Mouse (Mus musculus) urinary bladder, postnatal 25 days (tissue): ENCODE results near the gene Armc10.
"Not testable (repeated sequence)": the region's sequence is repeated elsewhere in the genome, so short reads cannot be mapped to it uniquely, and the experiment has no call there.

Source experiments
- DNase-seq: peaks from one replicate; pipeline ENCODE4 v3.0.0; 2022; ENCODE audit warnings: low spot score

Armc10 gene

DNA sequence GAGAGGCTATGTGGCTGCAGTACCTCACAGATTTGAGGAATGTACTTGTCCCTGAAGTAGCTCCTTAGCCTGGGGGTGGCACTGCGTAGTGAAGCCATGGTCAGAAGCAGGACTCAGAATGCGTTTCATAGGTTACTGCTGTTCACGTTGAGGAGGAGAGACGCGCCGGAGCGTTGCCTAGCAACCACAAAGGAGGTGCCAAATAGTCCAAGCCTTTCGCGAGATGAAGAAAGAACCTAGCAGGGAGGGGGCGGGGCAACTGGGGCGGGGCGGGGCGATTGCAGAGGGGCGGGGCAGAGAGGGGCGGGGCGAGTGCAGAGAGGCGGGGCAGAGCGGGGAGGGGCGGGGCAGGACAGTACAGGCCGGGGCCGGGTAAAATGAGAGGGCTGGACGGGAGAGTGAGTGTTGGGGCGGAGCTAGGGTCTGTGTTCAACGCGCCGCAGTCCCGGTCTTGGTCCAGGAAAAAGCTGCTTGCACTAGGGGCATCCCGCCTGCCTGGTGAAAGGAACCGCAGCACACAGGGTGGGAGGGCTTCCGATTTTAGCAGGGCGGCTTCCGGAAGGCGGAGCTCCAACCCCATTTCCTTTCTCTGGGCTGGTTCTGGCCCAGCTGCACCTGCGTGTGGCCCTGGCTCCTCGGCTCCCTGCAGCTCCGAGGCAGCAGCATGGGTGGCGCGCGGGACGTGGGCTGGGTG lies at the start of gene Armc10, which contains the start of gene Fbxl13:
Gene Armc10 (plus strand): TSS at position 375 of the 694 bp plus-strand sequence.
Gene Fbxl13 (minus strand): TSS at position 196 of the 694 bp plus-strand sequence.
- DNase-seq, result peak; percentile 71

DNA sequence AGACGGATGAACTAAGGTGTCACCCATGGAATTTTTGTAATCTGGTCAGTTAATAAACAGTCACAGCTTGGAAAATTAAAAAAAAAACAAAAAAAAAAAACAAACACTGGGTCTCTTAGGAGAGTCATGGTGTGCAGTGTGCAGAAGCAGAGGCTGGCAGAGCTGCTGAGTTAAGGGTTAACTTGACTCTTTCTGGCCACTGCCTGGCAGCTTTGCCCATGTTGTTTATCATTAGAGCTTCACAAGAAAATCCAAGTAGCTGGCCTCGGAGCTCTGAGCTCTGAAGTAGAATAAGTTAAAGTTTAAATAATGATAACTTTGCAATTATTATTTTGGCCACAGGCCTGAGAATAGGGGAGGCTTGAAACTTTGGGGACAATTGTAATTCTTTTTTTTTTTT lies 46.1 kb upstream of the Armc10 start:
- DNase-seq, result not testable (repeated sequence)

DNA sequence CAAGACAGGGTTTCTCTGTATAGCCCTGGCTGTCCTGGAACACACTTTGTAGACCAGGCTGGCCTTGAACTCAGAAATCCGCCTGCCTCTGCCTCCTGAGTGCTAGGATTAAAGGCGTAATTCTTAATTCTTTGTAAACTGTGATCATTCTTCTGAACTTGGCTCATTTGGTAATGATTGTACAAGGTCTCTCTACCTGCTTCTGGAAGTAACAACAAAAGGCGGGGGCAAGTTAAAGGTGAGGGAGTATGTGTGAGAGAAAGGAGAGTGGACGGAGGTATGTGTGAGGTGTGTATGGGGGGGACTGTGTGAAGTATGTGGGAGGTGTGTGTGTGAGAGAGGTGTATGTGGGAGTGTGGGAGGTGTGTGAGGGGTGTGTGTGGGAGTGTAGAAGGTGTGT lies 45.7 kb upstream of the Armc10 start:
- DNase-seq, result no peak

DNA sequence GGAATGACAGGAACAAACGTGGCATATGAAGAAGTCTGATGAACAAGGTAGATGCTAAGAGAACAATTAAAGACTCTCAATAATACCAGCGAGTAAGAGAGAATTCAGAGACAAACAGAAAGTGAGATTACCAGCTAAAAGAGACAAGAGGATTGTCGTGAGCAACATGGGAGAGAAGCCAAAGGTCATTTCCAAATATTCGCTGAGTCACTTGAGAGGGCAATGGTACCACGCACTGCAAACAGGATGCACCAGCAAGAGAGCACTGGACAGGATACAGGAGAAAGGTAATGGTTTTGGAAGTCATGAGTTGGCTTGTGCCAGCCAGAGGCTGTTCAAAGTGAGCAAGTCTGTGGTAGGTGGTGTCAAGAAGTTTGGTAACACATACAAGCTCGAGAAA lies 39.7 kb upstream of the Armc10 start:
- DNase-seq, result no peak

DNA sequence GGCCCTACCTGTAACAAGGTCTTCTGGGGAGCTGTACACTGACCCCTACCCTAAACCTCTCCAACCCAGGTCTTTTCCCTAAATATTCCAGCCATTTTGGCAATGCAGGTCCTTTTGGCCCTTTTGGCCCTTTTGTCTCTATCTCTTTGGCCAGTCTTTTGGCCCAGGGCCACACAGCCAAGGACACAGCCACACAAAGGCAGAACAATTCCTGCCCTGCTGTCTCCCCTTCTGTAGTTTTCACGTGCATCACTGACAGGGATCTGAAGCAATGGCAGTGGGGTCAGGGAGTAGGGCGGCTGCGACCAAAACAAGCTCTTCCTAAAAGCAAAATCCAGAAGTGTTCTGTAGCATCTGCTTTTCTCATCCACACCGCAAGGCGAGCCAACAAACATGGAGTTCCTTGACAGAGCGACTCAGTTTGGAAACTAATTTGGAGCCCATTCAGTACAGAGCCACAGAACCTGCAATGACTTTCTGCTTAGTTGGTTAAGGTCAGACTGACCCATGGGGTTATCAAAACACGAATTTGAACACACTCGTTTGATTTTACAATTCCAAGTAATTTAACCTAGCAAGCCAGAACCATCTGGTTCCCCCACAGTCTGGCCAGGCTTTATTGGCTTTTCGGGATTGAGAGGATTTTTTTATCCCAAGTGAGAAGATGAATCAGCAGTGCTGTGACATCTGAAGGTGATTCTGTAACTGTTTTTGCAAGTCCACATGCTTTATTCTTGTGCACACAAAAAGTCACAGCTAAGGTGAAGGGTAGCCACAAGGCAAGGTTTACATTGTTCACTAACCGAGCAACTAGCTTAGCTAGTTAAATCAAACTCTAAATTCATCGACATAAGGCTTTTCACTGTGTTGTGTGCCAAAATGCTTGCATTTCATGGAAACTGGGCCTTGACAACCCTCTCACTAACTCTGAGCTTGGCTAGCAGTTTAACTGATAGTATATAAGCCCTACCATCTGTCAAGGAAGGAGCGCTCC lies 37.0 kb upstream of the Armc10 start:
- no peak for DNase-seq

DNA sequence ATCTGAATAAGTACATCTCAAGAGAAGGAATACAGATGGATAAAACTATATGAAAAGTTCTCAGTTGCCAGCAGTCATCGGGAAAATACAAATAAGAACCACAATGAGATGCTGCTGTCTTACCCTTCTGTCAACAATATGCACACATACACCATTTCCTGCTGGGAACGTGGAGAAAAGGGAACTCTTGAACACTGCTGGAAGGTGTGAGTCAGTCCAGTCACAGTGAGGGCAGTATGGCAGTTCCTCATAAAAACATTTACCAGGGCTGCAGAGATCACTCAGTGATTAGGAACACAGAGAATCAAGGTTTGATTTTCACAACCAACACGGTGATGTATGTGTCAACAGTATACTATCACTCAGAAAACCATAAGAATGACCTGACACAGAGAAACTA lies 34.6 kb upstream of the Armc10 start:
- no peak for DNase-seq

DNA sequence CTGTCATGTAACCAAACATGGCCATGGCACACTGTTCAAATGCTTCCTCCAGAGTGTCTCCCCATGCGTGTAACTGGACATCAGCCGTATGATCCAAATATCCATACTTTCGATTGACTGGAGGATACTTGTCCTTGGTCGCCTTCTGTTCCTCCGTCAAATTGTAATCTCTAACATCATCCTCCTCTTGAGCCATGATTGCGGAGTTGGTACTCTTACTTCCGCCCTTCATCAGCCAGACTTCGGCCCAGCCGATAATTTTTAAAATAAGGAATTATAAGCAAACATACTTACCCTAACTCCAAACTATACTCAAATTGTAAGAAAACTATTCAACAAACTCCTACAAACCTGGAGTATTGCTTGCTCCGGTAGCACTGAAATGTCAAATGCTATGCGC lies 31.3 kb upstream of the Armc10 start:
- DNase-seq, result not testable (repeated sequence)

DNA sequence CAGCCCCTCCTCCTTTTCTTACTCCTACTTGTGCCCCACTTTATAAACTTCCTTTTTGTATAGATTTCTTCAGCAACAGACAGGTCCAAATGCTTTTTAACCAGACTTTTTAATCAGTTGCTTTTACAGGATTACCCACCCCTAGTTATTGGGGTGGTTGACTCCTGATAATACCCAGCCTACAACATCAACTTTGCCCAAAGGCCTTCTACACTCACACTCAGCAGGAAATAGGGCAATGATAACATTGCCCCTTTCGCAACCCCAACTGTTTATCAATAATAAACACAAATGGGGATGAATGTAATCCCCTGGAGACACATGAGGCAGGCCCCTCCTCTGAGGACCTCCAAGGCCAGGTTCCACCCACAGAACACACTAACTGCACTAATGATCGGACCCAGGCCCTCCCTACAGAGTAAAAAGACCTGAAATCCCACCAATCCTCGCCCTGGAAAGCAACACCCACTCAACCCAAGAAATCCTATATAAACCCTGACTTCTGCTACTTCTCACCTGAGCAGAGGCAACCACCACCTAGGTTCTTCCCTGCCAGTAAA lies 29.1 kb upstream of the Armc10 start:
- DNase-seq, result no peak

DNA sequence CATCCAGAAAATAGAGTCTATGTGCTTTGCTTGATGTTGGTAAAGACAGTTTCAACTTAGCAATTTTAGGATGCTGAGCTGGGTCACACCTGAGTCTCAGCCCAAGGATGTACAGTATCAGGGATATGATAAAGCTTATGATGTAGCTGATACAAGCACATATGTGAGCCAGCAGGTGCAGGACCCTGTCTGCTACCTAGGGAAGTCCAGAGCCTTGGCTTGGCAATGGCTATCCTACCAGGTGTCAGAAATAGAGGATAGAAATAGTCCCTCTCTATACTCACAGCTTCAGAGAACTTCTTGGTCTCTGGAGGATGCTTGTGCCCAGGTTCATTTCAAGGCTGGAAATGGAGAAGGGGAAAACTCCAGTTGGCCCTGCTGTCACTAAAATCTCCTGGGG lies 19.7 kb upstream of the Armc10 start:
- DNase-seq, result no peak

DNA sequence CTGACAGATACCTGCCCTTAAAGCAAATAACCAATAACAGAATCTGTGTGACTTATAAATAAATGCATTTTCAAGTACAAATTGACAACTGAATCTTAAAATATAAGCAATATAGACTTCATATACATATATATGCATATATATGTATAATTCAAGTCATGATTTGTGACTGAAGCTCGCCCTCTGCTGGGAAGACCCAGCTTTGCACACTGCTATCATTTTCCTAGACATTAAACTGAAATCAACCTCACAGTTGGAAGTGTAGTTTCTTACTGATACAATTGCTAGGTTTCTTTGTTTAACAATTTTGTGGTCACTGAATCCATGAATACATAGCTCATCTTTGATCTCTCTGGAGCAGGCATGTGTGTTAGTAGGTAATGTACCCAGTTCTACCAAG lies 4.7 kb upstream of the Armc10 start:
- DNase-seq, result peak; percentile 32

DNA sequence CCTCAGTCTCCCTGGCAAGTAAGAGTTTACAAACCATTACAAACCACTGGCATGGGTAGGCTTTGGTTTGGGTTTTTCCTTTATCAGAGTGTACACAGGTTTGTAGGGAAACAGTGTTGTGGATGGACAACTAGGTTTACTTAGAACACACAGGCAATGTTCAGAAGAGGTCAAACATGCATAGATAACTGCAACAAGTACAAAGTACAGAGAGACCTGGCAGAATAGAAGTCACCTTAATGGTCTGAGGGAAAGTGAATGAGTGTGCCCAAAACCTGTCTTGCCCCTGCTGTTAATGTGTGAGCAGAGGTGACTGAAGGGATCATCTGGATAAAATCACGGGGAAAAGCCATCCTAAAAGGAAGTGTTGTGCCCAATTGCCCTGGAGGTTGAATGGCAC lies 2.0 kb upstream of the Armc10 start:
- no peak for DNase-seq

DNA sequence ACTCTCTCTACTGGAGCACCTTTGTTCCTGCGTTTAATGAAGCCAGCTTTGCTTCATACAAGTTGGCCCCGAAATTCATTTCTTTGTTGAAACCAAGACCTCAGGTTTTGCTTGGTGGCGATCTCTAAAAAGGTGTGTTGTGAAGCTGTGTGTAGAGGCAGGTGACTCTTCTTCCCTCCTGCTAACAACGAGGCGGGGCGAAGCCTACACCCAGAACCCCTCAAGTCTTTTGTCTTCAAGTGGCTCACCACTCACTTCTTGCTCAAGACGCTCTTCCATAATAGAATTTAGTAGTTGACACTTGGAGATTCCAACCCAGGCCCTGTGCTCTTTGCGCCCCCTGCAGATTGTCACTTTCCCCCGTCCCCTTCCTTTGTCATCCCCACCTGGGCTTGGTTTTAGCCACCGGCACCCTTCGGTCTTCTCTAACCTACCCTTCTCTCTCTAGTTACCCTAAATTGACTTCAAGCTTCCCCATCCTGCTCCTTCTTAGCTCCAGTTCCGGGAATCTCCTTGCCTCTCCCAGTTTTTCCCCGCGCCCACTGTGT lies 648 bp upstream of the Armc10 start:
- DNase-seq, result no peak

DNA sequence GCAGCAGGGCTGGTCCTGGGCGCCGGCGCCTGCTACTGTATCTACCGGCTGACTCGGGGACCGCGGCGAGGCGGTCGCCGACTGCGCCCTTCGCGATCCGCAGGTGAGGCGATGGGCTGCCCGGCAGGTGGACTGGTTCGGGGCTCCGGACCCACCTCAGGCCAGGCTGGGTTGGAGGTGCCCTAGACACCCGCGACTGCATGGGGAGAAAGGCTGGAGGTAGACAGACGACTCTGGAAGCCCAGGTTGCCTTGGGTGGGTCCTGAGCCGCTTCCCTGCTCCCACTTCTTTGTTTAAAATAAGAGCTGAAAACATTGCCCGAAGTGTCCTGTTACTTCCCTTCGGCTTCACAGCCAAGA lies 499 bp downstream of the Armc10 start:
- no peak for DNase-seq

DNA sequence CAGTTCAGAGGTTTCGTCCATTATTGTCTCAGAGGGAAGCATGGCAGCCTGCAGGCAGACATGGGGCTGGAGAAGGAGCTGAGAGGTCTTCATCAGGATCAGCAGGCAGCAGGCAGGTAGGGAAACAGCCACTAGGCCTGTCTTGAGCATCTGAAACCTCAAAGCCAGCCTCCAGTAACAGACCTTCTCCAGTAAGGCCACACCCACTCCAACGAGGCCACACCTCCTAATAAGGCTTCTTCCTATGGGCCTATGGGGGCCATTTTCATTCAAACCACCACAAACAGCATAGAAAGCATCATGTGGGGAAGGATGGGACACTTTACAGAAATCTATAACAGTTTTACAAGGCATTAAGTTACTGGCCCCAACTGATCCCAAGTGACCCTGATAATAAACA lies 5.1 kb downstream of the Armc10 start:
- DNase-seq, result no peak

DNA sequence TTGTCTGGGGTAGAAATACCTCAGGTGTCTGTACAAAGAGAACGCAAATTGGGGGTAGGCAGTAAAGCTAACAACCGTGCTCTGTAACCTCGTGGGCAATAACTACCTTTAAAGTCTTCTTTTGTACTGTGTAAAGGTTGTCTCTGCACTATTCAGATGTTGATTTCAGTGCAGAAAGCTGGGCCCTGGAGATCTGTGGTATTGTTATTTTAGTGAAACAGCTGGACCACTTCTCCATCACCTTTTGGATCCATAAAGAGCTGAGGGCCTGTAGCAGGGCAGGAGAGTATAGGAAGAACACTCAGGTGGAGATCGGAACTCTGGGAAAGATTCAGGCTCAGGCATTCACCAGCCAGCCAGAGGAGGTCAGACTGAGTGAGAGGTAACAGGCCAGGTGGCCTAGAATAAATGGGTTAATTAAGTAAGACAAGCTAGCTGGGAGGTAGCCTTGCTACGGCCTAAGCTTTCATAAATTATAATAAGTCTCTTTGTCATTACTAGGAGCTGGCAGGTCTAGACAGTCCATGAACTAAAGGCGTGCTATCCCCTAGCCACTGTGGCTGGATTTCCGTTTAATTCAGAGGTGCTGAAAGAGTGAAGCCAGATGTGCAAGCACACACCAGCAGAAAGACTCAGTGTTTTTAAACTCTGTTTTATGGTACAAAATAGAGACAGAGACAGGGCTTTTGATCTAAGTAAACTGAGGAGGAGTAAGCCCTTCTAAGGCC lies 6.4 kb downstream of the Armc10 start:
- DNase-seq, result no peak

DNA sequence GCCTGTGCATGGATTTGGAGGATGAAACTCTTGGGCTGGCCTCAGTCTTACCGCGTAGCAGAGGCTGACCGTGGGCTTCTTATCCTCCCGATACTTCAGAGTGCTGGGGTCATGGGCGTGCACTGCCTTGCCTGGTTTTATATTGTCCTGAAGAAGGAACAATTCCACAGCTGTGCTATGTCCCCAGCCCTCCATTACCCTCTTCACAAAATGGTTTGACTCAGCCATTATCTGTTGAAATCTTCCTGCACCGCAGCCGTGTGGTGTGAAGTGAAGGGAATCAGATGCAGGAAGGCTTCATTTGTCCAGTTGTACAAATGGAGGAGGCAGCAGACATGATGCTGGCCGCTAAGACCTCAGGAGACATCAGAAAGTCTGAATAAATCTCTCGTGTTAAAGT lies 11.3 kb downstream of the Armc10 start:
- no peak for DNase-seq

DNA sequence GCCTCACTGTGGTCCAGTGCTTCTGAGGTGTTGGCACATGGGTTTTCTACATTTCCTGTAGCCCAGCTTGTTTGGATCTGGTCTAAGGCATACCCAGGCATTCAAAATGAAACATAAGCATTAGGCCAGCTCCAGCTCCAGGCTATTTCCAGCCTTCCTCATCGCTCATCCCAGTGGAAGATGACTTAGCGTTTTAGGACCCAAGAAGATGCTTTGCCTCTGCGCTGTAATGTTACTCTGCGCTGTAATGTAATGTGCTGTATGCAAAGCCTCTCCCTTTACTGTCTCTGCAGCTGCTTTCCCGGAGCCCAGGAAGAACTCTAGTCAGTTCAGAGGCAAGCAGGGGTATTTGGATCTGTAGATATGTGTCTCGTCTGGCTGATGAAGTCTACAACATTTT lies 12.4 kb downstream of the Armc10 start:
- no peak for DNase-seq

DNA sequence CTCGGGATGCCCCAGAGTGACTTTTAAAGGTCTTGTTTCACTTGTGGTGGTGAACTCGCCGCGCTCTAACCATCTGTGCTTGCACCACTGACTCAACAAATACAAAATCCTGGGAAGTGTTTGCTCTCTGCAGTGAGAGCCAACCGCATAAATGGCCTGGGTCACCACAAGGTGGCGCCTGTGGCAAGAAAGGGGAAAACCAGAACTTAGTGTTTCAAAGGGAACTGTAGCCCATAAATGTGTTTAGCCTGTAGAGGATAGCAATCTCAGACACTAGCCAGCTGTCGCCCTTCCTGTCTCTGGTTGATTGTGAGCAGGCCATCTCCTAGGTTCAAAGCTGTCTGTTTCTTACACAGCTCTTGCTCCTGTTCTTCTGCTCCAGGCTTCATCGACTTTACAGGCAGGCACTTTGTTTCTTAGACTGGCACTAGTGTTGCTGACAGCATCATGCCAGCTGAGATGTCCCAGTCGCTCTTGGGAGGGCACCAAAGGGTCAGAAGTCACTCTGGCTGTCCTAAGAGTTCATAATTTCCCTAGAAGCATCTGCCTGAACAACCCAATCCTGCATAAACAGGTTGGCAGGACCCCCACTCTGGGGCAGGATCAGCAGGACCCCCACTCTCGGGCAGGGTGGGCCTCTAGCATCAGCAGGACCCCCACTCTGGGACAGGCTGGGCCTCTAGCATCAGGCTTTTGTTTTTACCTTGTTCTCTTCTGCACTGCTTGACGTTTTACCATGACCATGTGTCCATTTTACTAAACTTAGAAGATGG lies 13.2 kb downstream of the Armc10 start:
- peak; percentile 84 for DNase-seq

DNA sequence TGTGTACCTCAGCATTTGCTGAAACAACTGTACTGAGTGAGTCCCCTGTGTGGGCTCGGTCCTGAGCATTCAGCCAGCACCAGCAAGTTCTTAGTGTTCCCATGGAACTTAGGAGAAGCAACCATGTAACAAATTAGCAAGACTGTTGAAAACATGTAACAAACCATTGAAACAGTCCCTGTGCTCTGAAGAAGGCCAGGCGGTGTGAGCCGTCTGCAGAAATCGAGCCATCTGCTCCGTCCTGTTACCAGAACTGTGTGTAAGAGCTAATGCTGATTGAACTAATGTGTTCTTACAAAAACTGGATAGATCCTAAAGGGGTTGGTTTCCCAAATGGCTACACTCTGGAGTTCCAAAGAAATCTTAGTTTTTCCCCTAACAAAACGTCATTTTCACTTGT lies 15.2 kb downstream of the Armc10 start:
- no peak for DNase-seq

DNA sequence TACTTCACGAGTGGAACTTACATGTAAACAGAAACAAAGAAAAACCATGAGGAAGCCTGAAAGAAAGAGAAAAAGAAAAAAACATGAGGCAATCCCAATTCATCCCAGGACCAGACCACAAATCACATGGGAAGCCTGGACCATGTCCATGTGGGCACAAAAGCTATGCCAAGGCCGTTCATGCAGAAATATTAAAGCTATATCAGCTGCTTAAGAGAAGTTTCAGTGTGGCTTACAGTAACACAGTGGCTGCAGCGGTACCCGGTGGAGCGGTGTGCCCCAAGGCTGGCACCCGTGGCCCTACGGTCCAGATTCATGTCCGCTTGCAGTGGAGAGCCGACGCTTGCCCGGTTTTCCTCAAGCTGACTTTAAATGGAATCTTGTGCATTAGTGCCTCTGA lies 17.5 kb downstream of the Armc10 start:
- no peak for DNase-seq
